Mouse (Mus musculus) heart, postnatal 0 days (tissue): ENCODE measurements around the gene Zfhx3. TPM values are rescaled to one million over a fixed set of nuclear protein-coding genes. Genes with fewer than 3 reads are reported as not detected.
A peak's percentile ranks its signal among the peaks of the same experiment; 100 is the strongest.

Experiments
- ATAC-seq: fragments of 200-750 bp; cut with Nextera tagmentation; 2 replicates; pipeline ENCODE4 v1.8.0; 2017; ENCODE audit warnings: low read depth, moderate number of reproducible peaks, moderate library complexity; ENCODE audit not compliant: insufficient read depth
- DNase-seq: peaks from one replicate; pipeline ENCODE4 v3.0.0-alpha.2; 2016; ENCODE audit warnings: low spot score
- H3K27ac ChIP-seq: fragments of 300-500 bp; sonication (generic); 2 replicates; pipeline ENCODE4 v1.5.1; 2014; ENCODE audit warnings: low read depth, mild to moderate bottlenecking
- H3K27me3 ChIP-seq: fragments of 300-500 bp; sonication (generic); 2 replicates; pipeline ENCODE4 v1.6.1; 2014; ENCODE audit warnings: low read length, mixed read lengths; ENCODE audit not compliant: control insufficient read depth, insufficient read depth
- H3K36me3 ChIP-seq: fragments of 300-500 bp; sonication (generic); replicated peaks from 2 replicates; pipeline ENCODE4 v1.6.1; 2014; ENCODE audit warnings: low read length, mixed read lengths; ENCODE audit not compliant: control insufficient read depth, insufficient read depth
- H3K4me1 ChIP-seq: fragments of 300-500 bp; sonication (generic); 2 replicates; pipeline ENCODE4 v1.6.1; 2014; ENCODE audit warnings: antibody characterized with exemption; ENCODE audit not compliant: control insufficient read depth, insufficient read depth
- H3K4me2 ChIP-seq: fragments of 300-500 bp; sonication (generic); 2 replicates; pipeline ENCODE4 v1.6.1; 2014; ENCODE audit warnings: low read depth, mild to moderate bottlenecking, low read length, moderate library complexity
- H3K4me3 ChIP-seq: fragments of 300-500 bp; sonication (generic); 2 replicates; pipeline ENCODE4 v1.5.1; 2014; ENCODE audit warnings: low read depth, low read length
- H3K9ac ChIP-seq: fragments of 300-500 bp; sonication (generic); replicated peaks from 2 replicates; pipeline ENCODE4 v1.6.1; 2014; ENCODE audit warnings: low read depth, low read length, mixed read lengths
- H3K9me3 ChIP-seq: fragments of 300-500 bp; sonication (generic); replicated peaks from 2 replicates; pipeline ENCODE4 v1.6.1; 2016; ENCODE audit warnings: low read length; ENCODE audit not compliant: control insufficient read depth
- CTCF ChIP-seq: IDR thresholded peaks from 2 replicates; pipeline ENCODE4 v1.5.1; 2016; ENCODE audit warnings: antibody characterized with exemption, control low read depth, low read depth
- EP300 ChIP-seq: IDR thresholded peaks from 2 replicates; pipeline ENCODE4 v1.6.1; 2016; ENCODE audit warnings: antibody characterized with exemption, low read depth
- WGBS: fragments of 180-500 bp; shearing (Covaris S2); extraction: QIAGEN DNeasy Blood & Tissue Kit; methylation state at CpG from one replicate; pipeline ENCODE4 v1.1.7; 2014; 5-methylcytosine and 5-hydroxymethylcytosine counted together
- polyA plus RNA-seq: library from polyadenylated mRNA; unstranded; fragments of >200 nt; fragmentation: Nextera tagmentation; extraction: Ambion mirVana; gene quantifications from 2 replicates; pipeline ENCODE4 v1.2.1, GENCODE M21; 2015
- total RNA-seq: library from RNA; depleted of rRNA; stranded (reverse); fragments of >200 nt; gene quantifications from 2 replicates; pipeline ENCODE4 v1.2.3, GENCODE M21; 2014; ENCODE audit warnings: low replicate concordance

Gene Zfhx3
- total and polyA plus RNA-seq, 2 experiments from 2014 or later: 2.0 to 2.5 TPM

DNA sequence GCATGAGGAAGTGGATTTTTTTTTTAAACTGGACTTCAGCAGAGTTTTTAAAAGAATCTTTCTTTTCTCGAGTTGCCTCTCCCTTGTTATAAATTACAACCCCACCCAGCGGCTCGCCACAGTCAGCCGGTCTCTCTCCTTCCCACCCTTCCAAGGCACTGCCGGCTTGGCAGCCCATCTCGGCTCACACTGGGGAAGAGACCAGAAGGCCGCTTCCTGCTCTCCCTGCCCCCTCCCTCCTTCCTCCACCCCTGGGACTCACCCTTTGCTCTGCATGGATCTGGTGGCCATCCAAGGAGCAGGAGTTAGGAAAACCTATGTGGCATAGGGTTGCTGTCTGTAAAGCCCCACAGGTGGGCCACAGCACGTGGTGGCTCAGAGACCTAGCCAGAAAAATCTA, 705.1 kb downstream of the Zfhx3 start:
- 37% methylated on average over 8 of the region's 8 CpGs for WGBS
- Histone ChIP-seq H3K4me1 (no peaks in the 10 kb centered on the region), H3K27me3 (no peaks in the 10 kb centered on the region), H3K4me3 (no peak overlapping the region), H3K27ac (0 out of 2 replicates have a peak overlapping the region, but pooled peaks have one; percentile 15), H3K9me3 (no peaks in the 10 kb centered on the region), H3K9ac (no peak overlapping the region), H3K4me2 (no peak overlapping the region), H3K36me3 (no peaks in the 10 kb centered on the region)
- peak; percentile 41; the same call in 1 of the 2 replicates for ATAC-seq
- DNase-seq: peak; percentile 16
- TF ChIP-seq EP300: no peak
- no peak for TF ChIP-seq CTCF

DNA sequence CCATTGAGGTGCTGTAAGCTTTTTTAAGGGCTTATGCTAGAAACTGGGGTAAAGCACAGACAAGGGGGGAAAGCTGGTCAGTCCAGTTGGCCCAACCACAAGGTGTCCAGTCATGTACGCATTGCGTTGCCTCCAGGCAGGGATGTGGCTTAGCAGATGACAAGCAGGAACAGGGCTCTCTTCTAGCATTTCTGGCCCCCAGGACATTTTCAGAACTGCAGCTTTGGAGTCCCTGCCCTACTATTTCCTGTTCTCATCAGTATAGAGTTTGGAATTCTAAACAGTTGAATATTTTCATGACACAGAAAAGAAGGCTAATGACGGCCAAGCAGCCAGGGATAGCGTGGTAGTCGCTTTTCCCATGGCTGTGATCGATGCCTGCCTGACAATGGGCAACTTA, 706.5 kb downstream of the Zfhx3 start:
- DNase-seq (no peak), ATAC-seq (no peak)
- no peaks in the 10 kb centered on the region for H3K36me3 ChIP-seq
- no peak overlapping the region for H3K4me3 ChIP-seq
- H3K9me3 ChIP-seq: no peaks in the 10 kb centered on the region
- H3K27me3 ChIP-seq: no peaks in the 10 kb centered on the region
- no peak overlapping the region for H3K9ac ChIP-seq
- TF ChIP-seq CTCF: no peak
- TF ChIP-seq EP300: no peak
- H3K27ac ChIP-seq: no peak overlapping the region
- WGBS: 87% methylated on average over 6 of the region's 6 CpGs
- H3K4me2 ChIP-seq: no peak overlapping the region
- H3K4me1 ChIP-seq: no peaks in the 10 kb centered on the region

DNA sequence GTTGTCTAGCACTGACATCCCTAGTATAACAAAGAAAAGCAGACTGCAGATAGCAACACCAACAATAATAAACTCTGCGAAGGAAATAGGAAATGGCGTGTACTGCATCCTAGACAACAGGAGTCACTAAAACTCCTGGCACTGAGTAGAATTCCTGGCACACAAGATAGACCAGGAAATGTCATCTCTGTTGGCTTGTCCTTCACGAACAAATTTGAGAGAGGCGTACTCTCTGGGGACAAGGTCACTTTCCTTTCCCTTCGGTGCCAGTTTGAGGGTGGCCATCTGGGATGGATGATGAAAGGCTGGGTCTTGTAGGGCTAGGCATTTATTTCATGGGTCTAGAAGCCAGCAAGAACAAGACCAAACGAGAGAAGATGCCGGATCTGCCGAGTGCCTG, 708.4 kb downstream of the Zfhx3 start:
- H3K9ac ChIP-seq: no peak overlapping the region
- no peaks in the 10 kb centered on the region for H3K27me3 ChIP-seq
- no peaks in the 10 kb centered on the region for H3K4me1 ChIP-seq
- DNase-seq: no peak
- H3K4me2 ChIP-seq: no peak overlapping the region
- H3K36me3 ChIP-seq: no peaks in the 10 kb centered on the region
- TF ChIP-seq EP300 (no peak), CTCF (no peak)
- H3K4me3 ChIP-seq: no peak overlapping the region
- WGBS: 64% methylated on average over 8 of the region's 8 CpGs
- no peak for ATAC-seq
- no peaks in the 10 kb centered on the region for H3K9me3 ChIP-seq
- no peak overlapping the region for H3K27ac ChIP-seq

DNA sequence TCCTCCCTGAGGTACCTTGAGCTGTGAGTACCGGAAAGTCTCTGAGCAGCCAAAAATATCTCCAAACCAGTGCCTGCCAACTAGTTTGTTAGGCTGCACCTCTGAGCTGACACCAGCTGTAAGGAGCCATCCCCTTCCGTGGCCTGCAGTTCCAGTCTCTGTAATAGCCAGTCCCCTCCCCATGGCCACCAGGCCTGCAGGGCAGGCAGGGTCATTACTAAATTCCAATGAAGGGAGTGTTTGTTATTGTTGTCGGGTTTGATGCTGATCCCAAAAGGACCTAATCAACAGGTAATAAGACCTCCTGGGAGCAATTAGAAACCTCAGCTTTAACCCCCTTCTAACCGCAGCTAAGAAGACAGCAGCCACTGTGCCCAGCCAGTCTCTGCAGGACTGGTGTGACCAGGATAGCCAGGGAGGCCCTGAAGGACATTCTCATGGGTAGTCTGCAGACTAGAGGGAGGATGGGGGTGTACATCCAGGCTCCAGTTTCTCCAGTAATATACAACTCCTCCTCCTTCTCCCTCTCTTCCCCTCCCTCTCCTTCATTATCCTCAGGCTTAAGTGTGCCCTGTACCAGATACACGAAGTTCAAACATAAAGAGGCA, 719.1 kb downstream of the Zfhx3 start:
- H3K4me2 ChIP-seq: no peak overlapping the region
- no peak for ATAC-seq
- no peak for TF ChIP-seq EP300
- TF ChIP-seq CTCF: no peak
- no peak for DNase-seq
- no peaks in the 10 kb centered on the region for H3K27me3 ChIP-seq
- no peaks in the 10 kb centered on the region for H3K9me3 ChIP-seq
- WGBS: 42% methylated on average over 5 of the region's 5 CpGs
- no peaks in the 10 kb centered on the region for H3K36me3 ChIP-seq
- no peaks in the 10 kb centered on the region for H3K4me1 ChIP-seq
- H3K4me3 ChIP-seq: no peak overlapping the region
- H3K27ac ChIP-seq: no peak overlapping the region
- no peak overlapping the region for H3K9ac ChIP-seq

DNA sequence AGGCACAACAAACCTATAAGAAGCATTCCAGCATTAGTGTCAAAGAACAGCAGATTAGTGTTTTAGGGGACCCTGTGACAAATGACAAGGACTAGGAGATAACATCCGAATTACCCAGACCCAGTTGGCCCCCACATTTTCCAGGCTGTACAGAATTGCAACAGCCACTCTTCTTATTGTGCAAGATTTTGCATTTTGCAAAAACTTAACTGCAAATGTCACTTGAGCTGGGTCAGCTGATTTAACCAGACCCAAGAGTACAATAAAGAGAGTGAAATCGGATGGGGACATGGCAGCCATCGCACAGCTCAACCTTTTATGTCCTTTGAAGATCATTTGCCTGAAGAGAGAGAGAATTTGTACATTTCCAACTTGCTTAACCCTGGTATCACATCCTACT, 720.3 kb downstream of the Zfhx3 start:
- DNase-seq: no peak
- Histone ChIP-seq H3K9me3 (no peaks in the 10 kb centered on the region), H3K27ac (no peak overlapping the region), H3K27me3 (no peaks in the 10 kb centered on the region), H3K36me3 (no peaks in the 10 kb centered on the region), H3K9ac (no peak overlapping the region), H3K4me3 (no peak overlapping the region), H3K4me1 (no peaks in the 10 kb centered on the region), H3K4me2 (no peak overlapping the region)
- ATAC-seq: no peak
- TF ChIP-seq CTCF (no peak), EP300 (no peak)
- 67% methylated on average over 3 of the region's 3 CpGs for WGBS

- Histone ChIP-seq H3K36me3 (no peaks in the 10 kb centered on the region), H3K4me3 (no peak overlapping the region), H3K27ac (no peak overlapping the region), H3K9ac (no peak overlapping the region), H3K27me3 (no peaks in the 10 kb centered on the region), H3K9me3 (no peaks in the 10 kb centered on the region), H3K4me1 (no peaks in the 10 kb centered on the region), H3K4me2 (no peak overlapping the region)
- TF ChIP-seq CTCF: no peak
- TF ChIP-seq EP300: no peak
- WGBS: 87% methylated on average over 11 of the region's 11 CpGs
- no peak for ATAC-seq
- no peak for DNase-seq
Measured at GRCm38 (mm10) chr8:108671939-108672515, 729.6 kb downstream of the Zfhx3 start.
